ENCODE assay signal across 8 mouse cellular contexts in the genomic region with DNA sequence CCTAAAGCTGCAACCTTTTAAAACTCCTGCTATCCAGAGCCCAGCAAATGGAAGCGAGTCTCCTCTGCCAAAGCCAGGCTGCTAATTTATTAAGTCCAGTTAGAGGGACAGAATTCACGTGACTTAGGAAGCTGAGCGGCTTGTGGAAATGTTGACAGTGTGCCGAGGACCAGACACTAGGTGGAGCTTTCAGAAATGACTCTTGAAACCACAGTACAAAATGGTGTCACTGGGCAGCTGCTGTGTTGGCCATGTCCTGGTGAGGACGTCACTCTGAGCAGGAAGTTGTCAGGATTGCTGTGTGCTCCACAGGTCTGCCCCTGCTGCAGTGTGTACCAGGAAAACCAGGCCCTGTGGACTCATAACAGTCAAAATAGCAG.
DNase-seq lines count a peak whose midpoint lies in the region; ATAC-seq and TF ChIP-seq lines count a peak whose summit lies in the region.

No protein-coding gene starts in this region.

- H3K27me3 ChIP-seq in heart, adult 2 months (ENCODE audit: control insufficient read depth, insufficient read depth, low read length): no peaks in the 10 kb centered on the region
- H3K27me3 ChIP-seq in kidney, embryonic 15.5 days: no peaks in the 10 kb centered on the region
- no peaks in the 10 kb centered on the region for H3K27me3 ChIP-seq in neural tube, embryonic 15.5 days (replicated peaks)

- no peak overlapping the region for H3K9ac ChIP-seq in heart, adult 2 months (ENCODE audit: low read depth, low read length)
- H3K9ac ChIP-seq in kidney, embryonic 15.5 days: no peak overlapping the region
- no peak overlapping the region for H3K9ac ChIP-seq in neural tube, embryonic 15.5 days (replicated peaks)

- no peak for TF ChIP-seq CTCF in heart, adult 2 months (IDR thresholded peaks at IDR 0.05)
- peak; percentile 32; the same call in 1 of the 2 replicates for TF ChIP-seq CTCF in bone marrow, adult 2 months (IDR thresholded peaks at IDR 0.05; ENCODE audit: control insufficient read depth, insufficient read depth, low read length)

- WGBS in heart, adult 2 months: 54% methylated on average over 5 of the region's 5 CpGs
- 14% methylated on average over 5 of the region's 5 CpGs for WGBS in bone marrow, adult 2 months
- WGBS in kidney, embryonic 15.5 days: 59% methylated on average over 5 of the region's 5 CpGs
- 74% methylated on average over 5 of the region's 5 CpGs for WGBS in neural tube, embryonic 15.5 days

- no peaks in the 10 kb centered on the region for H3K79me2 ChIP-seq in heart, adult 2 months (replicated peaks; ENCODE audit: control insufficient read depth, insufficient read depth, low read length)

- ATAC-seq in kidney, embryonic 15.5 days (replicated peaks; ENCODE audit: low FRiP score): 0 out of 2 replicates have a peak, but pooled peaks have one; percentile 17
- peak; percentile 85 for ATAC-seq in megakaryocyte, adult 5-6 weeks (ENCODE audit: poor library complexity, severe bottlenecking)
- no peak for ATAC-seq in neural tube, embryonic 15.5 days (ENCODE audit: low FRiP score)

- peak; percentile 17 to 21 for DNase-seq in heart, adult 2 months
- no peak for DNase-seq in heart, postnatal 4 days
- DNase-seq in thymus, postnatal 4 days: peak; percentile 19
- DNase-seq in left cerebral cortex, postnatal 4 days: no peak

- no peak overlapping the region for H3K27ac ChIP-seq in heart, adult 2 months
- H3K27ac ChIP-seq in bone marrow, adult 2 months (ENCODE audit: control insufficient read depth, insufficient read depth, low read depth, low read length, poor library complexity): peak overlapping the region; percentile 59
- no peak overlapping the region for H3K27ac ChIP-seq in kidney, embryonic 15.5 days
- no peak overlapping the region for H3K27ac ChIP-seq in neural tube, embryonic 15.5 days (replicated peaks)

- TF ChIP-seq POLR2A in heart, adult 2 months (IDR thresholded peaks at IDR 0.05; ENCODE audit: insufficient read depth, low read depth, low read length): no peak
- no peak for TF ChIP-seq POLR2A in bone marrow, adult 2 months (IDR thresholded peaks at IDR 0.05; ENCODE audit: borderline replicate concordance, control insufficient read depth, low read depth, low read length)

- no peak overlapping the region for H3K4me3 ChIP-seq in heart, adult 2 months
- H3K4me3 ChIP-seq in bone marrow, adult 2 months (replicated peaks; ENCODE audit: control insufficient read depth, low read depth, low read length): peak overlapping the region; percentile 15
- no peak overlapping the region for H3K4me3 ChIP-seq in kidney, embryonic 15.5 days (replicated peaks)
- H3K4me3 ChIP-seq in neural tube, embryonic 15.5 days (replicated peaks): no peak overlapping the region

- H3K4me2 ChIP-seq in kidney, embryonic 15.5 days: no peak overlapping the region
- H3K4me2 ChIP-seq in neural tube, embryonic 15.5 days: no peak overlapping the region

- TF ChIP-seq EP300 in heart, adult 2 months (IDR thresholded peaks at IDR 0.05; ENCODE audit: insufficient read depth, low read depth, low read length): no peak

- no peaks in the 10 kb centered on the region for H3K36me3 ChIP-seq in heart, adult 2 months (ENCODE audit: control insufficient read depth, insufficient read depth, low read length)
- H3K36me3 ChIP-seq in kidney, embryonic 15.5 days: no peaks in the 10 kb centered on the region
- no peaks in the 10 kb centered on the region for H3K36me3 ChIP-seq in neural tube, embryonic 15.5 days

- no peaks in the 10 kb centered on the region for H3K9me3 ChIP-seq in kidney, embryonic 15.5 days (replicated peaks)
- no peaks in the 10 kb centered on the region for H3K9me3 ChIP-seq in neural tube, embryonic 15.5 days (replicated peaks)

- H3K4me1 ChIP-seq in heart, adult 2 months (ENCODE audit: control insufficient read depth, insufficient read depth, low read length): no peaks in the 10 kb centered on the region
- H3K4me1 ChIP-seq in bone marrow, adult 2 months (ENCODE audit: control insufficient read depth, insufficient read depth, low read length): peaks cover 2% of the 10 kb centered on the region; the same call in 1 of the 2 replicates
- peaks cover 2% of the 10 kb centered on the region; the same call in 1 of the 2 replicates for H3K4me1 ChIP-seq in kidney, embryonic 15.5 days
- no peaks in the 10 kb centered on the region for H3K4me1 ChIP-seq in neural tube, embryonic 15.5 days

- intact Hi-C loops in heart, adult 2 months (cut with DNase I): loop anchor here (1.0 to 5.0 kb wide), 2 partner anchors 87 to 605 kb away; no protein-coding TSS in a partner anchor
- intact Hi-C loops in left cerebral cortex, postnatal 4 days (cut with DNase I): loop anchor here (5.0 kb wide), 1 partner anchor 85 kb away; a partner anchor contains a TSS

Comparison
In these comparisons a context has a peak if more than half of its experiments do, and no peak if none do; other contexts are left out.
1. DNase-seq: peak in heart, adult 2 months (2 of 2) and thymus, postnatal 4 days (single experiment); none in heart, postnatal 4 days (single experiment) and left cerebral cortex, postnatal 4 days (single experiment).